Mouse (Mus musculus) gastrocnemius, postnatal 36 days (tissue): ENCODE data around the gene Ankrd7. TPM values are rescaled to one million over a fixed set of nuclear protein-coding genes. Genes with fewer than 3 reads are reported as not detected.
A peak's percentile ranks its signal among the peaks of the same experiment; 100 is the strongest.
"Not testable (repeated sequence)": the region's sequence is repeated elsewhere in the genome, so short reads cannot be mapped to it uniquely, and the experiment has no call there.

ENCODE experiments used
- DNase-seq, 2 experiments: peaks; one replicate each; pipeline ENCODE4 v3.0.0; 2022
- intact Hi-C: fragments of 180-260 bp; cut with DNase I; formaldehyde crosslinking; loops from one replicate; pipeline ENCODE4 v1.15.1; 2025
- long read RNA-seq, 2 experiments: library from polyadenylated mRNA; stranded (forward); transcript quantifications; one replicate each; pipeline ENCODE4 v2.0.0; 2021
- total RNA-seq, 2 experiments: library from RNA; stranded (reverse); gene quantifications; 2 replicates each; pipeline ENCODE4 v1.2.3; 2021

Gene Ankrd7
- not detected for total RNA-seq
- long read RNA-seq, experiment 1, result 0 reads
- long read RNA-seq, experiment 2, result 0 reads

- intact Hi-C loops, result no loop called here
- DNase-seq, result no peak
These were observed at the start of gene Ankrd7 for GRCm38 (mm10) chr6:18866018-18866417. Gene Ankrd7 (plus strand): TSS chr6:18866318.

- intact Hi-C loops, result no loop called here
- DNase-seq, result peak in 1 of 2 experiments; percentile 5
These were observed 46.8 kb upstream of the Ankrd7 start for GRCm38 (mm10) chr6:18819343-18819742.

- DNase-seq, result no peak
- intact Hi-C loops, result loop anchor here (10.0 kb wide), 1 partner anchor 415 kb away; no protein-coding TSS in a partner anchor
These were observed 45.9 kb upstream of the Ankrd7 start for GRCm38 (mm10) chr6:18820246-18820645.

- intact Hi-C loops, result loop anchor here (10.0 kb wide), 1 partner anchor 418 kb away; no protein-coding TSS in a partner anchor
- no peak for DNase-seq
These were observed 43.3 kb upstream of the Ankrd7 start for GRCm38 (mm10) chr6:18822812-18823211.

- intact Hi-C loops, result no loop called here
- DNase-seq, result no peak
These were observed 33.2 kb upstream of the Ankrd7 start for GRCm38 (mm10) chr6:18832958-18833357.

- intact Hi-C loops, DNase-seq: not testable (repeated sequence)
These were observed 21.6 kb upstream of the Ankrd7 start for GRCm38 (mm10) chr6:18844529-18844928.

- intact Hi-C loops, DNase-seq: not testable (repeated sequence)
These were observed 20.5 kb upstream of the Ankrd7 start for GRCm38 (mm10) chr6:18845571-18845970.

- intact Hi-C loops, result no loop called here
These were observed 17.9 kb upstream of the Ankrd7 start, which contains the start of gene Lsm8 for GRCm38 (mm10) chr6:18848051-18848701. Gene Lsm8 (plus strand): TSS chr6:18848579.

GRCm38 (mm10) chr6:18848702-18849061, 17.4 kb upstream of the Ankrd7 start:
- no peak for DNase-seq
- intact Hi-C loops, result no loop called here

More at GRCm38 (mm10) chr6:18848051-18848701, 17.9 kb upstream of the Ankrd7 start, which contains the start of gene Lsm8:
- DNase-seq, result peak; percentile 93 to 95

- intact Hi-C loops, result no loop called here
- DNase-seq, result no peak
These were observed 10.8 kb upstream of the Ankrd7 start for GRCm38 (mm10) chr6:18855323-18855722.

- DNase-seq, result no peak
- intact Hi-C loops, result no loop called here
These were observed 9.5 kb upstream of the Ankrd7 start for GRCm38 (mm10) chr6:18856487-18857078.

- intact Hi-C loops, result no loop called here
These were observed 22.9 kb downstream of the Ankrd7 start for GRCm38 (mm10) chr6:18889030-18889429.

GRCm38 (mm10) chr6:18894142-18894541, 28.0 kb downstream of the Ankrd7 start:
- DNase-seq, result no peak
- intact Hi-C loops, result no loop called here

More at GRCm38 (mm10) chr6:18889030-18889429, 22.9 kb downstream of the Ankrd7 start:
- DNase-seq, result no peak

GRCm38 (mm10) chr6:18907173-18907572, 41.1 kb downstream of the Ankrd7 start:
- DNase-seq, result no peak
- intact Hi-C loops, result no loop called here

- intact Hi-C loops, result no loop called here
- DNase-seq, result no peak
These were observed 47.1 kb downstream of the Ankrd7 start for GRCm38 (mm10) chr6:18913179-18913578.

- DNase-seq, result no peak
- intact Hi-C loops, result no loop called here
These were observed 49.9 kb downstream of the Ankrd7 start for GRCm38 (mm10) chr6:18916021-18916420.

- intact Hi-C loops, result no loop called here
- no peak for DNase-seq
These were observed 50.4 kb downstream of the Ankrd7 start for GRCm38 (mm10) chr6:18916471-18916870.

Other genes with a start within 250 kb of the Ankrd7 start
- gene Lsm8, start 17.7 kb upstream of the Ankrd7 start, total RNA-seq, result 1 to 10 TPM; 9.2 to 9.4 TPM